Mouse (Mus musculus): ENCODE data around the gene Gm49322.

- TF ChIP-seq CTCF (IDR thresholded peaks at IDR 0.05; ENCODE audit: borderline replicate concordance, insufficient read depth, low read depth, low read length): peak; percentile 64
- TF ChIP-seq POLR2A (IDR thresholded peaks at IDR 0.05; ENCODE audit: borderline replicate concordance, insufficient read depth, low read length): no peak
Measured at GRCm38 (mm10) chr10:80578131-80578750, 27.6 kb upstream of the Gm49322 start.
